Mouse (Mus musculus): ENCODE data around the gene Atp7a.

Atp7a gene

GRCm38 (mm10) chrX:106080811-106081443, 53.9 kb downstream of the Atp7a start:
- no peak for DNase-seq (ENCODE audit: low read depth in 2 of 2, low spot score in 2 of 2)

- DNase-seq (ENCODE audit: low read depth in 2 of 2, low spot score in 2 of 2), result no peak
Observed at GRCm38 (mm10) chrX:106082518-106082917, 55.4 kb downstream of the Atp7a start.

GRCm38 (mm10) chrX:106085132-106085531, 58.1 kb downstream of the Atp7a start:
- no peak for DNase-seq (ENCODE audit: low read depth in 2 of 2, low spot score in 2 of 2)

GRCm38 (mm10) chrX:106085564-106085963, 58.5 kb downstream of the Atp7a start:
- DNase-seq (ENCODE audit: low read depth in 2 of 2, low spot score in 2 of 2), result no peak

- no peak for DNase-seq (ENCODE audit: low read depth in 2 of 2, low spot score in 2 of 2)
Observed at GRCm38 (mm10) chrX:106092939-106093338, 65.9 kb downstream of the Atp7a start.

GRCm38 (mm10) chrX:106105464-106105863, 78.4 kb downstream of the Atp7a start:
- no peak for DNase-seq (ENCODE audit: low read depth in 2 of 2, low spot score in 2 of 2)

- DNase-seq (ENCODE audit: low read depth in 2 of 2, low spot score in 2 of 2), result no peak
Observed at GRCm38 (mm10) chrX:106113881-106114280, 86.8 kb downstream of the Atp7a start.

GRCm38 (mm10) chrX:106114674-106115073, 87.6 kb downstream of the Atp7a start:
- no peak for DNase-seq (ENCODE audit: low read depth in 2 of 2, low spot score in 2 of 2)

GRCm38 (mm10) chrX:106122823-106123222, 95.7 kb downstream of the Atp7a start:
- no peak for DNase-seq (ENCODE audit: low read depth in 2 of 2, low spot score in 2 of 2)

- DNase-seq (ENCODE audit: low read depth in 2 of 2, low spot score in 2 of 2), result no peak
Observed at GRCm38 (mm10) chrX:106128283-106128682, 101.2 kb downstream of the Atp7a start.

GRCm38 (mm10) chrX:106129877-106130276, 102.8 kb downstream of the Atp7a start:
- no peak for DNase-seq (ENCODE audit: low read depth in 2 of 2, low spot score in 2 of 2)

- no peak for DNase-seq (ENCODE audit: low read depth in 2 of 2, low spot score in 2 of 2)
Observed at GRCm38 (mm10) chrX:106134916-106135315, 107.8 kb downstream of the Atp7a start.

- DNase-seq (ENCODE audit: low read depth in 2 of 2, low spot score in 2 of 2), result no peak
Observed at GRCm38 (mm10) chrX:106135484-106135883, 108.4 kb downstream of the Atp7a start.

- no peak for DNase-seq (ENCODE audit: low read depth in 2 of 2, low spot score in 2 of 2)
Observed at GRCm38 (mm10) chrX:106135916-106136575, 109.0 kb downstream of the Atp7a start.

GRCm38 (mm10) chrX:106139309-106140070, 112.4 kb downstream of the Atp7a start:
- DNase-seq (ENCODE audit: low read depth in 2 of 2, low spot score in 2 of 2), result no peak

GRCm38 (mm10) chrX:106142936-106143335, 115.9 kb downstream of the Atp7a start, which contains the start of gene Tlr13:
Tlr13 (plus strand) TSS chrX:106143204.
- no peak for DNase-seq (ENCODE audit: low read depth in 2 of 2, low spot score in 2 of 2)

- no peak for DNase-seq (ENCODE audit: low read depth in 2 of 2, low spot score in 2 of 2)
Observed at GRCm38 (mm10) chrX:106148185-106148584, 121.1 kb downstream of the Atp7a start.

GRCm38 (mm10) chrX:106149460-106149859, 122.4 kb downstream of the Atp7a start:
- no peak for DNase-seq (ENCODE audit: low read depth in 2 of 2, low spot score in 2 of 2)

GRCm38 (mm10) chrX:106154180-106154586, 127.1 kb downstream of the Atp7a start:
- DNase-seq (ENCODE audit: low read depth in 2 of 2, low spot score in 2 of 2), result no peak

GRCm38 (mm10) chrX:106155892-106156291, 128.8 kb downstream of the Atp7a start:
- no peak for DNase-seq (ENCODE audit: low read depth in 2 of 2, low spot score in 2 of 2)

GRCm38 (mm10) chrX:106163995-106164394, 136.9 kb downstream of the Atp7a start:
- no peak for DNase-seq (ENCODE audit: low read depth in 2 of 2, low spot score in 2 of 2)

- DNase-seq (ENCODE audit: low read depth in 2 of 2, low spot score in 2 of 2), result no peak
Observed at GRCm38 (mm10) chrX:106164555-106164954, 137.5 kb downstream of the Atp7a start.
